Mouse (Mus musculus) erythroblast, embryonic 14.5 days (primary cell): ENCODE results near the gene Adcy4. TPM values are rescaled to one million over a fixed set of nuclear protein-coding genes. Genes with fewer than 3 reads are reported as not detected.
"Not testable (repeated sequence)": the region's sequence is repeated elsewhere in the genome, so short reads cannot be mapped to it uniquely, and the experiment has no call there.

Source experiments
- H3K27me3 ChIP-seq: 2 replicates; pipeline ENCODE4 v1.6.1; 2012; ENCODE audit warnings: inconsistent platforms; ENCODE audit not compliant: control insufficient read depth
- H3K36me3 ChIP-seq: 2 replicates; pipeline ENCODE4 v1.6.1; 2012; ENCODE audit warnings: mild to moderate bottlenecking, inconsistent platforms; ENCODE audit not compliant: control insufficient read depth
- H3K4me1 ChIP-seq: 2 replicates; pipeline ENCODE4 v1.6.1; 2012; ENCODE audit warnings: inconsistent platforms; ENCODE audit not compliant: control insufficient read depth
- H3K4me3 ChIP-seq: replicated peaks from 2 replicates; pipeline ENCODE3; 2012; ENCODE audit warnings: moderate library complexity, mild to moderate bottlenecking, inconsistent platforms
- H3K9me3 ChIP-seq: 2 replicates; pipeline ENCODE4 v1.6.1; 2012; ENCODE audit warnings: low read length, inconsistent platforms, mixed read lengths; ENCODE audit not compliant: control insufficient read depth
- GATA1 ChIP-seq: IDR thresholded peaks from 2 replicates; pipeline ENCODE4 v1.6.1; 2012; ENCODE audit warnings: low read length, inconsistent platforms, mixed read lengths
- TAL1 ChIP-seq: IDR thresholded peaks from 3 replicates; pipeline ENCODE4 v1.6.1; 2012; ENCODE audit warnings: low read length, inconsistent platforms, mixed read lengths
- polyA plus RNA-seq: library from polyadenylated mRNA; stranded (reverse); fragments of >175 nt; gene quantifications from 2 replicates; pipeline ENCODE4 v1.2.3, GENCODE M21; 2012

Adcy4 gene
- polyA plus RNA-seq, 1 experiment, result 0.02 TPM

DNA sequence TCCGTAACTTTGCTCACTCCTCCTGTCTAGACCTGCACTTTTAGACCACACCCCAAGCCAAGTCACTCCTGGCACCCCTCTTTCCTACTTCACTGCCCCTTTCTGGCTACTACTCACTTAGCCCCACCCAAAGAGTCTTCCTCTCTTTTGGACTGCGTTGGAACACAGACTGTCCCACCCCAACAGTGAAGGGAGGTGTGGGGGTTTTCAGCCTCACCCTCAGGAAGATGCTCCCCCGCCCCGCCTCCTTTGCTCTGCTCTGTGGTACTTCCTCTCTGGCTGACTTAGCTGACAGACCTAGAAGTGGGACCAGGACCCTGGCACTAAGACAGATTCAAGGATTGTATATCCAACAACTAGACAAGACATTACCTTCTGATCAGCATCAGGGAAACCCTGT is 18.2 kb downstream of the Adcy4 start, which contains the start of gene Ltb4r1:
Ltb4r1 (plus strand) TSS at position 267 of the 400 bp plus-strand sequence.
- no peaks in the 10 kb centered on the region for H3K36me3 ChIP-seq
- H3K9me3 ChIP-seq, result no peaks in the 10 kb centered on the region; the same call in 1 of the 2 replicates
- TF ChIP-seq GATA1 (no peak), TAL1 (no peak)
- H3K4me3 ChIP-seq, result no peak within 1 kb of the TSS
- H3K4me1 ChIP-seq, result peaks cover 56% of the 10 kb centered on the region
- H3K27me3 ChIP-seq, result peaks cover 74% of the 10 kb centered on the region

DNA sequence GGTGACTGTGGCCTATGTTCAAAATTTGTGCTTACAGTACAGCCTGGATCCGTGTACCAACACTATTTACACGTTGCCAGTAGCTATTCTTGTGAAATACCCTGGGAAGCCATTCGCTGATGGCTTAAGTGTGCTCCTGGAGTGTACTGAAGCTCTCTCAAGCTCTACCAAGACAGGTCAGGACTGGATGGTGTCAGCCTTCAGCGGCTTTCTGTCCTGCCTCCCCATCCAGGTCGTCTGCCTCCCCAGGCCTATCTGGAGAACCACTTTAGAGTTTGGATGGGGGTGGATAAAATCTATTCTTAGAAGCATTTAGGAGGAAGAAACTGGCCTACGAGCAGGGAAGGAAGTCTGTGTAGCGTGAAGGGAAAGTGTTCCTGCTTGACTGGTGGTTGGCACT is 20.7 kb downstream of the Adcy4 start:
- Histone ChIP-seq H3K4me3 (no peak overlapping the region), H3K9me3 (no peaks in the 10 kb centered on the region; the same call in 1 of the 2 replicates), H3K27me3 (peaks cover 77% of the 10 kb centered on the region), H3K4me1 (peaks cover 40% of the 10 kb centered on the region), H3K36me3 (no peaks in the 10 kb centered on the region)
- TF ChIP-seq GATA1, result no peak
- TF ChIP-seq TAL1, result no peak

DNA sequence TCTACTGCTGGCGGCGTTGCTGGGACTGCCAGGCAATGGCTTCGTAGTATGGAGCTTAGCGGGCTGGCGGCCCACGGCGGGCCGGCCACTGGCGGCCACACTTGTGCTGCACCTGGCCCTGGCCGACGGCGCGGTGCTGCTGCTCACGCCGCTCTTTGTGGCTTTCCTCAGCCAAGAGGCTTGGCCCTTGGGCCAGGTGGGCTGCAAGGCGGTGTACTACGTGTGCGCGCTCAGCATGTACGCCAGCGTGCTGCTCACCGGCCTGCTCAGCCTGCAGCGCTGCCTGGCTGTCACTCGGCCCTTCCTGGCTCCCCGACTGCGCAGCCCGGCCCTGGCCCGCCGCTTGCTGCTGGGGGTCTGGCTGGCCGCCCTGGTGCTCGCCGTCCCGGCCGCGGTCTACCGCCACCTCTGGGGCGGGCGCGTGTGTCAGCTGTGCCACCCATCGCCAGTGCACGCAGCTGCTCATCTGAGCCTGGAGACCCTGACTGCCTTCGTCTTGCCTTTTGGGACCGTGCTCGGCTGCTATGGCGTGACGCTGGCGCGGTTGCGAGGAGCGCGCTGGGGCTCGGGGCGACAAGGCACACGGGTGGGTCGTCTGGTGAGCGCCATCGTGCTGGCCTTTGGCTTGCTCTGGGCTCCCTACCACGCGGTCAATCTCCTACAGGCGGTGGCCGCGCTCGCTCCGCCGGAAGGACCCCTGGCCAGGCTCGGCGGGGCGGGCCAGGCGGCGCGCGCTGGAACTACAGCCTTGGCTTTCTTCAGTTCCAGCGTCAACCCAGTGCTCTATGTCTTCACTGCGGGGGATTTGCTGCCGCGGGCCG is 21.7 kb downstream of the Adcy4 start:
- Histone ChIP-seq H3K4me1 (peaks cover 34% of the 10 kb centered on the region), H3K4me3 (peak overlapping the region; percentile 54), H3K27me3 (peaks cover 67% of the 10 kb centered on the region)

DNA sequence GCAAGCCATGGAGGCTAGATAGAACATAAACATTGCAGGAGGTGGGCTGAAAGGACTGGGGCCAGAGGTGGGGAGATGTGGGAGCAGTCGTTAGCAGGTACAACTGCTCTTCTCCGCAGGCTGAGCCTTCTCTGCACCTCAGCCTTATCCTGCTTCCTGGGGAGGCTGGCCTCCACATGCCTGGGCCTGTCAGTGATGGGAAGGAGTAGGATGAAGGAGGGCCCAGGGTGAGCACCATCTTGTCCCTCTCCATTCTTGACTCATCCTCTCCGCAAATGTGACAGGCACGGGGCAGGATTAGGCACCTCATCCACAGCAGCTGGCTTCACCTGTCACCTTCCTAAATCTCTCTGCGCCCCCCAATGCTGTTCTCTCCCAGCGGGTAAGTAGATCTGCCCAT is 22.7 kb downstream of the Adcy4 start, which contains the start of gene Ltb4r2:
Ltb4r2 (plus strand) TSS at position 266 of the 400 bp plus-strand sequence.
- peaks cover 5% of the 10 kb centered on the region for H3K36me3 ChIP-seq
- peaks cover 29% of the 10 kb centered on the region for H3K4me1 ChIP-seq
- H3K9me3 ChIP-seq, result no peaks in the 10 kb centered on the region; the same call in 1 of the 2 replicates
- H3K27me3 ChIP-seq, result peaks cover 59% of the 10 kb centered on the region
- TF ChIP-seq TAL1, result no peak
- no peak for TF ChIP-seq GATA1
- H3K4me3 ChIP-seq, result peak within 1 kb of the TSS; percentile 54

More for the DNA sequence above, 21.7 kb downstream of the Adcy4 start:
- no peaks in the 10 kb centered on the region; the same call in 1 of the 2 replicates for H3K9me3 ChIP-seq
- no peak for TF ChIP-seq TAL1
- TF ChIP-seq GATA1, result no peak
- no peaks in the 10 kb centered on the region for H3K36me3 ChIP-seq

DNA sequence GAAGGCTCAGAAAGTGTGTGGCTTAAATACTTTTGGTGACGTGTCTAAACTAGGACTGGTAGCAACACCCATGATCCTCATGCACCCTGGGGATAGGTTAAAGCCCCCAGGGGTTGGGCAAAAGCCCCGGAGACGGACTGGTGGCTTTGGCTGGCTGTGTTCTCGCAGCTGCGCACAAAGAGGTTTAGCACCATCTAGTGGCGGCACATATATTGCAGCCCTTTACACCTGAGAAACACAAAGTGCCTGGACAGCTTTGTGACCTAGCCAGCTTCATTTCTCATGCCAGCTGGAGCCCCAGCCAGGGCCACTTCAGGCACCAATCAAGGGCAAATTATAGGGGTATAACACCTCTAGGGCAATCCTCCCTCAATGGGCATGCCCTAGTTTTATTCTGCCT is 23.7 kb downstream of the Adcy4 start:
- H3K4me3 ChIP-seq, H3K9me3 ChIP-seq: not testable (repeated sequence)
- Histone ChIP-seq H3K36me3 (peaks cover 15% of the 10 kb centered on the region), H3K27me3 (peaks cover 50% of the 10 kb centered on the region), H3K4me1 (peaks cover 25% of the 10 kb centered on the region)

DNA sequence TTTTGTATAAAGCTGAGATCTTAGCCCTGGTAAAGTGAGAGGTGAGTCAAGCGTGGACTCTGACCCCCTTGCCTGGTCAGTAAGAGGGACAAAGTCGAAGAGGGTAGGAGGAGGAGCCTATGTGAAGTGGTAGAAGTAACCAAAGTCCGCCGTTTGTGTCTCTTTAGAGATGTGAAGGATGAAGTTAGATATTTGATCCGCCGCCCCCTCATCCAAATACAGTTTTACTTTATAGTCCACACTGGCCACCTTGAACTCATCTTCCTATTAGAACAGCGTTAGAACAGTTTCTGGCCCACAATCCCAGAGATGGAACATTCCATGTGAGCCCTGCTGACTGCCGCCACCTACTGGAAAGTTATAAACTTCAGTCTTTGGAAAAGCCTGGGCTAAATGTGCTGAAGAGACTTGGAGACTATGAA is 25.5 kb downstream of the Adcy4 start, which contains the start of gene Cideb:
Cideb (minus strand) TSS at position 96 of the 422 bp plus-strand sequence.
- Histone ChIP-seq H3K4me1 (peaks cover 21% of the 10 kb centered on the region), H3K27me3 (peaks cover 32% of the 10 kb centered on the region), H3K36me3 (peaks cover 33% of the 10 kb centered on the region), H3K9me3 (no peaks in the 10 kb centered on the region; the same call in 1 of the 2 replicates), H3K4me3 (peak within 1 kb of the TSS; percentile 36)
- no peak for TF ChIP-seq TAL1
- no peak for TF ChIP-seq GATA1

DNA sequence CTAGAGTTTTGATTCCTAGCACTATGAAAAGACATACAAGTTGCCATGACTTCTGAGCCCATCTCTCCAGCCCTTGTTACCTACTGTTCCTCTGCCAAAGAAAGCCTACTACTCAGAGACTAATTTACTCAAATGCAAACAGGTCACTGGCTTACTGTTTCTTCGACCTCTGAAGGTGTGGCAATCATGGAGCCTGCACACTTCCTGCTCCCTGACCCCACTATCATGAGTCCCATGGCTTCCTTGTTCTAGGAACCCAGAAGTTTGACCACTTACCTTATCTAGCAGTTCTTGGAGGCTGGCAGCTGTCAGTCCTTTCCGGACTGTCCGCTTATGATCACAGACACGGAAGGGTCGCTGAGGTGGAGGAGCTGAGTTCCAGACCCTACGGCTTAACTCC is 26.3 kb downstream of the Adcy4 start:
- TF ChIP-seq GATA1 (no peak), TAL1 (no peak)
- peaks cover 41% of the 10 kb centered on the region for H3K36me3 ChIP-seq
- H3K9me3 ChIP-seq, result no peaks in the 10 kb centered on the region; the same call in 1 of the 2 replicates
- peaks cover 24% of the 10 kb centered on the region for H3K27me3 ChIP-seq
- peak overlapping the region; percentile 32 for H3K4me3 ChIP-seq
- peaks cover 21% of the 10 kb centered on the region for H3K4me1 ChIP-seq

DNA sequence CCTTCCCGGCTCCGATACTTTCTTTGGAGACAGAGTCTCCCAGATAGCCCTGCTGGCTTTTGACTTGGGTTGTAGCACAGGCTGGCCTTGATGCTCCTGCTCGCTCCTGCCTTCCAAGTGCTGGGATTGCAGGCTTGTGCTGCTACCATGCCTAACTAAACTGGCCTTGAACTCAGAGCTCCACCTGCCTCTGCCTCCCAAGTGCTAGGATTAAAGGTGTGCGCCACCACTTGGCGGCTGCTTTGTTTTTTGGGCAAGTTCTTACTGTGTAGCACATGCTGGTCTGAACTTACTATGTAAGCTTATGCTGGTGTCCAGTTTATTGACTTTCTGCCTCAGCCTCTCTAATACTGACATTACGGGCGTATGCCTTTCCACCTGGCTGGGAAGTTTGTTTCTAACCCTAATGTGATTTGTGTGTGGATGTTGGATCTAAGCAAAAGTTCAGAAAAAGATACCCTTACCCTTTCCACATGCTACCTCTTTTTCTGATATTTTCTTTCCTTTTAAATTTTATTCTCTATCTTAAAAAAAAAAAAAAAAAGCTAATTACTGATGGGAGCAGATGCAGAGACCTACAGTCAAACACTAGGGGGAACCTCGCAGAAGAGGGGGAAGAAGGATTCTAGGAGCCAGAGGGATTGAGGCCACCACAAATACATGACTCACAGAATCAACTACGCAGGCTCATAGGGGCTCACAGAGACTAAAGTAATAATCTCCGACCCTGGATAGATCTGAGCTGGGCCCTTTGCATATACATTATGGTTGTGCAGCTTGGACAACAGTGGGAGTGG is 36.6 kb downstream of the Adcy4 start:
- no peaks in the 10 kb centered on the region for H3K9me3 ChIP-seq
- no peak for TF ChIP-seq TAL1
- TF ChIP-seq GATA1, result no peak
- H3K36me3 ChIP-seq, result peaks cover 52% of the 10 kb centered on the region
- no peaks in the 10 kb centered on the region for H3K27me3 ChIP-seq
- H3K4me3 ChIP-seq, result peak overlapping the region; percentile 91
- peaks cover 45% of the 10 kb centered on the region for H3K4me1 ChIP-seq

DNA sequence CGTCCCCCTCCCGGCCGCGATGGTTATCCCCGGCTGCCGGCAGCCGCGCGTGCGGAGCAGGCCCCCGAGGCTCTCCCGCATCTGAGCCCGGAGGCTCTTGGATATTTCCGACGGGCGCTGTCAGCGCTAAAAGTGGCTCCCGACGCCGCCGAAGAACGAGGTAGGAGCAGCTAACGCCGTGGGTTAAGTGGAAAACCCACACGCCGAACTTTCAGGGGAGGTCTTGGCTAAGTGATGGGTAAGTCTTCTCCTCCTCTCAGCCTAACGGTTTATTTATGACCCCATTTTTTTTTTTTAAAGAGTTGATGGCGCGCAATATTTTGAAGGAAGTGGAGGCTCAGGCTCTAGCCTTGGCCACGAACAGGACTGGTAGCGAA is 38.0 kb downstream of the Adcy4 start:
- Histone ChIP-seq H3K36me3 (peaks cover 41% of the 10 kb centered on the region), H3K4me1 (peaks cover 45% of the 10 kb centered on the region), H3K27me3 (no peaks in the 10 kb centered on the region), H3K9me3 (no peaks in the 10 kb centered on the region), H3K4me3 (peak overlapping the region; percentile 91)
- no peak for TF ChIP-seq GATA1
- no peak for TF ChIP-seq TAL1
